In the genomic region with DNA sequence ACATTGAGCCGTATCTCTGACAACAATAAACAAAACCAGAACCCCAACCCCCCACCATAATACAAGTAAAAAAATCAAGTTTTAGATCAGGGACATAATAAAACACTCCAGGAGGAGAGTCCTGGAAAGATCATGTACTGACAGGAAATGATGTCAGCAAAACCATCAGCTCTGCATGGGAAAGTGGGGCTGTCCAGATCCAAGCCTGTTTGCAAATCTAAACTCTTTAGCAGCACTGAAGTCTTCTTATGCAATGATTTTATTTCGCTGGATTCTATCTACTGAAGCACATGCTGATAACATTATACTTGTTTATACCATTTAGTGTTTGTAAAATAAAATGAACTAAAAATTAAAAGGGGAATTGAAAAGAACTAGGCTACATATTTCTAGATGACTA, we compare ENCODE assay signal across 15 mouse cellular contexts.
"Had no signal": no experiment of that assay in that cellular context is flagged by ENCODE, and none has a peak within 500 bp of the region (broad histone marks: within the 10 kb centered on the region; RNA-seq: fewer than 3 reads in every experiment).

No protein-coding gene starts in this region.

- H3K9ac ChIP-seq: neural tube, embryonic 15.5 days; stomach, embryonic 15.5 days had no signal

- DNase-seq: retina, postnatal 1 day; right cerebral cortex, adult 18-20 months; right cerebral cortex, postnatal 14 days; right cerebral cortex, postnatal 25 days; right cerebral cortex, postnatal 4 days; spleen, adult 18-20 months; thymus, adult 18-20 months; thymus, adult 2 months; thymus, postnatal 14 days; thymus, postnatal 25 days; thymus, postnatal 36 days; thymus, postnatal 4 days had no signal

- H3K4me1 ChIP-seq: stomach, embryonic 15.5 days had no signal

- H3K27me3 ChIP-seq: neural tube, embryonic 15.5 days; stomach, embryonic 15.5 days had no signal

- H3K4me2 ChIP-seq: neural tube, embryonic 15.5 days; stomach, embryonic 15.5 days had no signal

- H3K27ac ChIP-seq: neural tube, embryonic 15.5 days; stomach, embryonic 15.5 days; stomach, postnatal 0 days had no signal

- H3K9me3 ChIP-seq: neural tube, embryonic 15.5 days; stomach, embryonic 15.5 days had no signal

- H3K4me3 ChIP-seq: neural tube, embryonic 15.5 days; stomach, embryonic 15.5 days had no signal
